Mouse (Mus musculus) midbrain, postnatal 0 days (tissue): ENCODE measurements around the gene B230104I21Rik. TPM values are rescaled to one million over a fixed set of nuclear protein-coding genes. Genes with fewer than 3 reads are reported as not detected.

Experiments
- ATAC-seq: fragments of 200-750 bp; cut with Nextera tagmentation; 2 replicates; pipeline ENCODE4 v1.8.0; 2017; ENCODE audit warnings: moderate number of reproducible peaks, mild to moderate bottlenecking, moderate TSS enrichment, moderate library complexity; ENCODE audit not compliant: low FRiP score
- DNase-seq: peaks from one replicate; pipeline ENCODE4 v3.0.0-alpha.2; 2015; ENCODE audit warnings: low spot score
- H3K27ac ChIP-seq: fragments of 300-500 bp; sonication (generic); 2 replicates; pipeline ENCODE4 v1.5.1; 2014; ENCODE audit warnings: low read depth, mild to moderate bottlenecking, low read length, mixed read lengths
- H3K27me3 ChIP-seq: fragments of 300-500 bp; sonication (generic); 2 replicates; pipeline ENCODE4 v1.6.1; 2014; ENCODE audit warnings: low read length, control low read depth, mixed read lengths; ENCODE audit not compliant: insufficient read depth
- H3K36me3 ChIP-seq: fragments of 300-500 bp; sonication (generic); 2 replicates; pipeline ENCODE4 v1.6.1; 2014; ENCODE audit warnings: low read length, control low read depth, mixed read lengths; ENCODE audit not compliant: insufficient read depth
- H3K4me1 ChIP-seq: fragments of 300-500 bp; sonication (generic); 2 replicates; pipeline ENCODE4 v1.6.1; 2014; ENCODE audit warnings: mild to moderate bottlenecking, control low read depth, antibody characterized with exemption, low read length, mixed read lengths; ENCODE audit not compliant: insufficient read depth
- H3K4me2 ChIP-seq: fragments of 300-500 bp; sonication (generic); 2 replicates; pipeline ENCODE4 v1.6.1; 2014; ENCODE audit warnings: low read depth, mild to moderate bottlenecking, low read length, mixed read lengths; ENCODE audit not compliant: poor library complexity, severe bottlenecking
- H3K4me3 ChIP-seq: fragments of 300-500 bp; sonication (generic); 2 replicates; pipeline ENCODE4 v1.5.1; 2014; ENCODE audit warnings: low read depth, mild to moderate bottlenecking, low read length, moderate library complexity
- H3K9ac ChIP-seq: fragments of 300-500 bp; sonication (generic); replicated peaks from 2 replicates; pipeline ENCODE4 v1.6.1; 2014; ENCODE audit warnings: mild to moderate bottlenecking, low read length, moderate library complexity, mixed read lengths; ENCODE audit not compliant: poor library complexity, severe bottlenecking
- H3K9me3 ChIP-seq: fragments of 300-500 bp; sonication (generic); 2 replicates; pipeline ENCODE4 v1.6.1; 2016; ENCODE audit warnings: low read length, control low read depth
- CTCF ChIP-seq: IDR thresholded peaks from 2 replicates; pipeline ENCODE4 v1.5.1; 2016; ENCODE audit warnings: antibody characterized with exemption, mild to moderate bottlenecking
- WGBS: fragments of 180-500 bp; shearing (Covaris S2); extraction: QIAGEN DNeasy Blood & Tissue Kit; methylation state at CpG from one replicate; pipeline ENCODE4 v1.1.7; 2014; 5-methylcytosine and 5-hydroxymethylcytosine counted together
- polyA plus RNA-seq: library from polyadenylated mRNA; unstranded; fragments of >200 nt; fragmentation: Nextera tagmentation; extraction: Ambion mirVana; gene quantifications from 2 replicates; pipeline ENCODE4 v1.2.1, GENCODE M21; 2015
- total RNA-seq: library from RNA; depleted of rRNA; stranded (reverse); fragments of >200 nt; gene quantifications from 2 replicates; pipeline ENCODE4 v1.2.3, GENCODE M21; 2014; rRNA removed

B230104I21Rik gene
- not detected in 2 replicates for total RNA-seq
- 0.19 TPM in 1 of 2 replicates, not detected in the other for polyA plus RNA-seq

- Histone ChIP-seq H3K27me3 (no peaks in the 10 kb centered on the region), H3K27ac (peak within 1 kb of the TSS; percentile 32; the same call in 1 of the 2 replicates), H3K9me3 (no peaks in the 10 kb centered on the region), H3K36me3 (no peaks in the 10 kb centered on the region), H3K4me1 (peaks cover 10% of the 10 kb centered on the region; the same call in 1 of the 2 replicates), H3K9ac (0 out of 2 replicates have a peak within 1 kb of the TSS, but pooled peaks have one; percentile 8), H3K4me3 (no peak within 1 kb of the TSS), H3K4me2 (peak within 1 kb of the TSS; percentile 37)
- DNase-seq (peak; percentile 76), ATAC-seq (peak; percentile 75)
- TF ChIP-seq CTCF = no peak; the same call in 1 of the 2 replicates
- WGBS = 35% methylated on average over 12 of the region's 12 CpGs
Measured at GRCm38 (mm10) chr4:154335761-154336160, at the start of gene B230104I21Rik. Gene B230104I21Rik, plus strand, starts transcription at chr4:154336127.

- no peak overlapping the region for H3K27ac ChIP-seq
- no peaks in the 10 kb centered on the region for H3K9me3 ChIP-seq
- no peak for DNase-seq
- H3K4me1 ChIP-seq = no peaks in the 10 kb centered on the region
- H3K9ac ChIP-seq = no peak overlapping the region
- ATAC-seq = no peak
- H3K27me3 ChIP-seq = peaks cover under 1% of the 10 kb centered on the region; the same call in 1 of the 2 replicates
- 64% methylated on average over 4 of the region's 4 CpGs for WGBS
- H3K36me3 ChIP-seq = no peaks in the 10 kb centered on the region
- no peak overlapping the region for H3K4me3 ChIP-seq
- H3K4me2 ChIP-seq = no peak overlapping the region
- no peak for TF ChIP-seq CTCF
Measured at GRCm38 (mm10) chr4:154293735-154294201, 42.2 kb upstream of the B230104I21Rik start.

GRCm38 (mm10) chr4:154294262-154294731 lies 41.6 kb upstream of the B230104I21Rik start:
- 62% methylated on average over 8 of the region's 8 CpGs for WGBS
- H3K4me1 ChIP-seq = no peaks in the 10 kb centered on the region
- H3K9me3 ChIP-seq = no peaks in the 10 kb centered on the region
- no peak for TF ChIP-seq CTCF
- H3K36me3 ChIP-seq = no peaks in the 10 kb centered on the region
- H3K4me2 ChIP-seq = no peak overlapping the region
- H3K27me3 ChIP-seq = peaks cover 6% of the 10 kb centered on the region; the same call in 1 of the 2 replicates
- ATAC-seq (no peak), DNase-seq (no peak)
- H3K9ac ChIP-seq = no peak overlapping the region
- H3K4me3 ChIP-seq = no peak overlapping the region
- no peak overlapping the region for H3K27ac ChIP-seq

- no peak overlapping the region for H3K9ac ChIP-seq
- no peaks in the 10 kb centered on the region for H3K9me3 ChIP-seq
- H3K4me1 ChIP-seq = 0 out of 2 replicates have a peak, but pooled peaks cover 3% of the 10 kb centered on the region
- ATAC-seq = no peak
- no peak for DNase-seq
- peaks cover 26% of the 10 kb centered on the region for H3K27me3 ChIP-seq
- no peak overlapping the region for H3K4me2 ChIP-seq
- 43% methylated on average over 9 of the region's 9 CpGs for WGBS
- no peak overlapping the region for H3K27ac ChIP-seq
- H3K36me3 ChIP-seq = no peaks in the 10 kb centered on the region
- TF ChIP-seq CTCF = no peak
- H3K4me3 ChIP-seq = no peak overlapping the region
Measured at GRCm38 (mm10) chr4:154297761-154298160, 38.2 kb upstream of the B230104I21Rik start.

- Histone ChIP-seq H3K27me3 (peaks cover 26% of the 10 kb centered on the region), H3K4me2 (peak overlapping the region; percentile 91), H3K4me1 (0 out of 2 replicates have a peak, but pooled peaks cover 3% of the 10 kb centered on the region), H3K27ac (no peak overlapping the region), H3K9ac (peak overlapping the region; percentile 51), H3K36me3 (no peaks in the 10 kb centered on the region), H3K4me3 (peak overlapping the region; percentile 47), H3K9me3 (no peaks in the 10 kb centered on the region)
- WGBS = 1% methylated on average over 52 of the region's 66 CpGs
- DNase-seq = no peak
- no peak for TF ChIP-seq CTCF
- ATAC-seq = peak; percentile 47
Measured at GRCm38 (mm10) chr4:154299541-154300271, 36.2 kb upstream of the B230104I21Rik start.

GRCm38 (mm10) chr4:154301466-154301881 lies 34.5 kb upstream of the B230104I21Rik start, which contains the start of gene Arhgef16:
Gene Arhgef16, minus strand, starts transcription at chr4:154301676.
- H3K4me3 ChIP-seq = no peak within 1 kb of the TSS
- 27% methylated on average over 7 of the region's 7 CpGs for WGBS
- no peaks in the 10 kb centered on the region for H3K36me3 ChIP-seq
- H3K4me1 ChIP-seq = 0 out of 2 replicates have a peak, but pooled peaks cover 3% of the 10 kb centered on the region
- DNase-seq (peak; percentile 72), ATAC-seq (0 out of 2 replicates have a peak, but pooled peaks have one; percentile 16)
- peaks cover 26% of the 10 kb centered on the region for H3K27me3 ChIP-seq
- H3K9me3 ChIP-seq = no peaks in the 10 kb centered on the region
- peak; percentile 94 for TF ChIP-seq CTCF
- H3K27ac ChIP-seq = no peak within 1 kb of the TSS
- no peak within 1 kb of the TSS for H3K9ac ChIP-seq
- H3K4me2 ChIP-seq = peak within 1 kb of the TSS; percentile 91; the same call in 1 of the 2 replicates
